30 mouse cellular contexts compared by ENCODE assay signal in genomic region chr2:130992818-130993217, GRCm38 (mm10). TPM values are rescaled to one million over a fixed set of nuclear protein-coding genes. Genes with fewer than 3 reads are reported as not detected.
DNase-seq lines count a peak whose midpoint lies in the region; ATAC-seq and TF ChIP-seq lines count a peak whose summit lies in the region.
"Had no signal": no experiment of that assay in that cellular context is flagged by ENCODE, and none has a peak within 500 bp of the region (broad histone marks: within the 10 kb centered on the region; RNA-seq: fewer than 3 reads in every experiment).

No protein-coding gene starts in this region.

- no peak overlapping the region for H3K9ac ChIP-seq in forebrain, embryonic 14.5 days (ENCODE audit: low read length)
- H3K9ac ChIP-seq: embryonic facial prominence, embryonic 13.5 days; forebrain, embryonic 12.5 days; heart, embryonic 12.5 days; heart, embryonic 15.5 days; hindbrain, embryonic 13.5 days had no signal

- H3K36me3 ChIP-seq in forebrain, embryonic 14.5 days (ENCODE audit: control insufficient read depth, insufficient read depth, low read length): peaks cover 21% of the 10 kb centered on the region; the same call in 1 of the 2 replicates

- no peaks in the 10 kb centered on the region for H3K27me3 ChIP-seq in forebrain, embryonic 14.5 days (replicated peaks; ENCODE audit: control insufficient read depth, insufficient read depth, low read length)
- H3K27me3 ChIP-seq: embryonic facial prominence, embryonic 13.5 days; forebrain, embryonic 12.5 days; heart, embryonic 12.5 days; heart, embryonic 15.5 days; hindbrain, embryonic 13.5 days had no signal

- TF ChIP-seq CTCF in layer of hippocampus, adult 2 months (conservative IDR thresholded peaks at IDR 0.05): no peak

- H3K4me2 ChIP-seq in forebrain, embryonic 14.5 days (ENCODE audit: low read length): no peak overlapping the region
- H3K4me2 ChIP-seq: embryonic facial prominence, embryonic 13.5 days; forebrain, embryonic 12.5 days; heart, embryonic 12.5 days; heart, embryonic 15.5 days; hindbrain, embryonic 13.5 days had no signal

- H3K9me3 ChIP-seq in forebrain, embryonic 14.5 days (replicated peaks; ENCODE audit: control insufficient read depth, low read length): no peaks in the 10 kb centered on the region
- H3K9me3 ChIP-seq: embryonic facial prominence, embryonic 10.5 days; embryonic facial prominence, embryonic 13.5 days; forebrain, embryonic 12.5 days; heart, embryonic 12.5 days; heart, embryonic 15.5 days; hindbrain, embryonic 10.5 days; hindbrain, embryonic 13.5 days had no signal

- 96% methylated on average over 2 of the region's 2 CpGs for WGBS in forebrain, embryonic 14.5 days

- ATAC-seq in forebrain, embryonic 14.5 days: no peak
- ATAC-seq: CD4-positive, CD25-positive, alpha-beta regulatory T cell, adult 4 months; forebrain, embryonic 16.5 days; hindbrain, embryonic 16.5 days had no signal

- peak; percentile 21 to 36 for DNase-seq in layer of hippocampus, adult 2 months (ENCODE audit: low spot score in 2 of 2)
- no peak for DNase-seq in layer of hippocampus, postnatal 25 days (ENCODE audit: extremely low spot score in 1 of 2, low spot score in 1 of 2)
- peak; percentile 42 for DNase-seq in right cerebral cortex, adult 18-20 months
- DNase-seq in right cerebral cortex, postnatal 14 days: no peak
- DNase-seq in telencephalon, adult 2 months (ENCODE audit: low read depth, low spot score): peak; percentile 63
- DNase-seq in forebrain, embryonic 14.5 days (ENCODE audit: low spot score): no peak
- DNase-seq: adrenal gland, adult 2 months; adrenal gland, postnatal 14 days; cerebellum, adult 11-12 months; cerebellum, adult 8-10 months; cerebellum, postnatal 10 days; cerebellum, postnatal 36 days; embryo, embryonic 11 days; gastrocnemius, adult 2 months; gastrocnemius, postnatal 14 days; heart, adult 18-20 months; heart, postnatal 10 days; heart, postnatal 36 days had no signal

- no peak overlapping the region for H3K4me3 ChIP-seq in layer of hippocampus, adult 2 months
- no peak overlapping the region for H3K4me3 ChIP-seq in forebrain, embryonic 14.5 days (ENCODE audit: low read depth, low read length)
- H3K4me3 ChIP-seq: embryonic facial prominence, embryonic 10.5 days; embryonic facial prominence, embryonic 13.5 days; erythroblast, embryonic 14.5 days; forebrain, embryonic 12.5 days; gastrocnemius, adult 2 months; heart, embryonic 12.5 days; heart, embryonic 15.5 days; hindbrain, embryonic 10.5 days; hindbrain, embryonic 13.5 days had no signal

- no peaks in the 10 kb centered on the region for H3K4me1 ChIP-seq in forebrain, embryonic 14.5 days (ENCODE audit: control insufficient read depth, insufficient read depth, low read length)
- H3K4me1 ChIP-seq: embryonic facial prominence, embryonic 10.5 days; embryonic facial prominence, embryonic 13.5 days; forebrain, embryonic 12.5 days; heart, embryonic 12.5 days; heart, embryonic 15.5 days; hindbrain, embryonic 10.5 days; hindbrain, embryonic 13.5 days had no signal

- H3K27ac ChIP-seq in layer of hippocampus, adult 2 months: no peak overlapping the region
- H3K27ac ChIP-seq in forebrain, embryonic 14.5 days (ENCODE audit: low read depth, low read length): no peak overlapping the region
- H3K27ac ChIP-seq: embryonic facial prominence, embryonic 10.5 days; embryonic facial prominence, embryonic 13.5 days; forebrain, embryonic 12.5 days; gastrocnemius, adult 2 months; heart, embryonic 15.5 days; hindbrain, embryonic 10.5 days; hindbrain, embryonic 13.5 days had no signal

RNA-seq across cellular contexts. Expression of gene Gfra4, which starts 50.1 kb away (rescaled TPM):
- 10 to 100 TPM; 62.8 to 64.0 TPM for total RNA-seq in layer of hippocampus, adult 2 months (2021)
- 10 to 100 TPM; 64.8 to 70.0 TPM for total RNA-seq in layer of hippocampus, postnatal 25 days (2021)
- polyA plus RNA-seq in forebrain, embryonic 14.5 days (2014; fragmentation: Nextera tagmentation; extraction: Ambion mirVana): 30.6 and 33.6 TPM in 2 replicates
- total RNA-seq: MEL had no signal
- polyA plus RNA-seq: CD4-positive, CD25-positive, alpha-beta regulatory T cell, adult 4 months; erythroblast, embryonic 14.5 days had no signal

Comparison
In these comparisons a context has a peak if more than half of its experiments do, and no peak if none do; other contexts are left out.
1. DNase-seq: peak in layer of hippocampus, adult 2 months (2 of 2), right cerebral cortex, adult 18-20 months (single experiment) and telencephalon, adult 2 months (single experiment); none in layer of hippocampus, postnatal 25 days (0 of 2), right cerebral cortex, postnatal 14 days (single experiment) and forebrain, embryonic 14.5 days (single experiment).